Mouse (Mus musculus) inflammation-experienced regulatory T-cells, adult 16 weeks (primary cell): ENCODE measurements around the gene Gm20736. TPM values are rescaled to one million over a fixed set of nuclear protein-coding genes. Genes with fewer than 3 reads are reported as not detected.

Source experiments
- polyA plus RNA-seq: library from polyadenylated mRNA; unstranded; fragments of 100-300 nt; shearing (Covaris generic); gene quantifications from one replicate; pipeline ENCODE4 v1.2.1, GENCODE M21; 2017

Gm20736 gene
- not detected for polyA plus RNA-seq

GRCm38 (mm10) chrY:65377390-65377789, at the start of gene Gm20736:
TSS of gene Gm20736 (plus strand) at chrY:65377690.

Other genes starting within 250 kb of the Gm20736 start
- not detected for gene Gm20924, start 170.2 kb upstream of the Gm20736 start, polyA plus RNA-seq